Mouse (Mus musculus): ENCODE results near the gene Slc5a5. TPM values are rescaled to one million over a fixed set of nuclear protein-coding genes. Genes with fewer than 3 reads are reported as not detected.
A peak's percentile ranks its signal among the peaks of the same experiment; 100 is the strongest.
"Not testable (repeated sequence)": the region's sequence is repeated elsewhere in the genome, so short reads cannot be mapped to it uniquely, and the experiment has no call there.

Slc5a5 gene
- polyA plus RNA-seq, 1 experiment from 2014 or later = 1.6 TPM

DNA sequence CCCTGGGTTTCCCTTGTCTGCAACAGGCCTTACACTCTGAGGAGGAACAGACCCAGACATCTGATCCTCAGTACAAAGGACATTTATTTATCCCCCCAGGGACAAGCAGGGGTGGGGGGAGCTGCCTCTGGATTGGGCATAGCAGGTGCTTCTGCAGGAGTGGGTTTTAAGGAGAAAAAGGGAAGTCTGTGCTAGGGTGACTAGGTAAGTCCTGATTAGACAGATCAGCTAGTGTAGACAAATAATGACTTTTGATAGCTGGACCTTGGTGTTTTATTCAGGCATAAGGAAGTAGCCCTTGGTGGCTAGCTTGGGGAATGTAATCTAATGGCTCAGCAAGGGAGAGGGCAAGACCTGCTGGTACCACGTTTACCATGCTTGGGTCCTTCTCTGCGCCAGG is 6.7 kb upstream of the Slc5a5 start:
- Histone ChIP-seq H3K4me3 (no peak overlapping the region), H3K9ac (no peak overlapping the region; the same call in 1 of the 2 replicates), H3K27ac (replicated peaks) (no peak overlapping the region), H3K4me1 (replicated peaks) (peaks cover 20% of the 10 kb centered on the region), H3K4me2 (no peak overlapping the region), H3K27me3 (peaks cover 41% of the 10 kb centered on the region), H3K36me3 (peaks cover 15% of the 10 kb centered on the region), H3K9me3 (no peaks in the 10 kb centered on the region)
- WGBS = 73% methylated on average over 2 of the region's 2 CpGs
- no peak for ATAC-seq (ENCODE audit: low read depth)

DNA sequence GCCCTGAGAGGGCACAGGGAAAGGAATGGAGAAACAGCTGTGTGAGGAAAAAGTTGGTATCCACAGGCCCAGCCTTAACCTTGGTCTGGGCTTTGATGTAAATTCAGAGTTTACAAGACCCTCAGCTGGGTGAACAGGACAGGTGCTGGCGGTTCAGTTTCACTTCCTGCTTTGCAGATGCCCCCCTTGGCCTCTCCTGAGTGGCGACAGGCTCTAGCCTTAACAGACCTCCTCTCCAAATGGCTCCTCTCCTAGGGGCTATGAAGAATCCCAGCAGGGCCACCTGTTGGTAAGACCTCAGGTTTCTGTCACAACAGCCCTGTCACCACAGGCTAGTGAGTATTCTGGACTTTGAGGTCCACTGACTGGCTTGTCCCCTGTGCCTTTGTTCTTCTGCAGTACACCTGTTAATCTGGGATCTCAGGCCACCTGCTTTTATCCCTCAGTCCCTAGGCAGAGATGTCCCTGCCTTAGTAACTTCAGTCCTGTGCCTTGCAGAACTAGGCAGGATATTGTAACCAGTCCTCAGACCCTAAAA is 6.2 kb upstream of the Slc5a5 start:
- peaks cover 20% of the 10 kb centered on the region for H3K36me3 ChIP-seq
- 0 out of 2 replicates have a peak overlapping the region, but pooled peaks have one; percentile 42 for H3K27ac ChIP-seq (replicated peaks)
- H3K4me2 ChIP-seq = peak overlapping the region; percentile 89; the same call in 1 of the 2 replicates
- 51% methylated on average over 2 of the region's 2 CpGs for WGBS
- peaks cover 41% of the 10 kb centered on the region for H3K27me3 ChIP-seq
- no peak for ATAC-seq (ENCODE audit: low read depth)
- H3K9me3 ChIP-seq = no peaks in the 10 kb centered on the region
- no peak overlapping the region; the same call in 1 of the 2 replicates for H3K4me3 ChIP-seq
- peaks cover 20% of the 10 kb centered on the region for H3K4me1 ChIP-seq (replicated peaks)
- H3K9ac ChIP-seq = peak overlapping the region; percentile 84

DNA sequence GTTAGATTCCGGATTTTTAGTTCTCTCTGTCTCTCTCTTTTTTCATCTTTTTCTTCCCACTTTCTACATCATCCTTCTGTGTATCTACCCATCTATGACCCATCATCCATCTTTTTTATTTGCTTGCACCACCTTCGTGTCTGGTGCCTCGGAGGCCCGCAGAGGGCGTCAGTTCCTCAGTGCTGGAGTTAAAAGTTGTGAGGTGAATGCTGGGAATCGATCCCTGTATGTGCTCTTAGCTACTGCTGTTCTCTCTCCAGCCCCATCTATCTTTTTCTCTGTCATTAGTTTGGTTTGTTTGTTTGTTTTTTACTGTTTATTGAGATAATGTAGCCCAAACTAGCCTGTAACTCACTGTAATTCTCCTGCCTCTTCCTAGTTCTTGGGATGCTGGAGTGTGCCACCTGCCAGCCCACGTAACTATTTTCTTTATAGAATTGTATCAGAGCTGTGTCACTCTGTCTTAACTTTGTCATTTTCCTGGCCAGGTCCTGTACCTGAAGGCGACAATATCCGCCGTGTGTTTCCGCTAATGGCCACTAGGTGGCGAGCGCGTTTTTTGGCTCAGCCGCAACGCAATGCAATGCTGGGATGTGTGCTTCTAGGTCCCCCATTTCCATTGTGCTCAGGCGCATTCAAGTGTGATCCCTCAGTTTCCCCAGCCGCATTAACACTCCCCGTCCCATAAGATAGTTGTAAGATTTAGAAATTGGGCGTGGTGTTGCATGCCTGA is 5.3 kb upstream of the Slc5a5 start:
- H3K4me2 ChIP-seq = peak overlapping the region; percentile 89
- peak; percentile 78 for ATAC-seq (ENCODE audit: low read depth)
- peak overlapping the region; percentile 77 for H3K4me3 ChIP-seq
- peak overlapping the region; percentile 72 for H3K27ac ChIP-seq (replicated peaks)
- peaks cover 21% of the 10 kb centered on the region for H3K4me1 ChIP-seq (replicated peaks)
- H3K36me3 ChIP-seq = peaks cover 29% of the 10 kb centered on the region
- no peaks in the 10 kb centered on the region for H3K9me3 ChIP-seq
- peaks cover 43% of the 10 kb centered on the region for H3K27me3 ChIP-seq
- under 1% methylated on average over 20 of the region's 20 CpGs for WGBS
- peak overlapping the region; percentile 84 for H3K9ac ChIP-seq

DNA sequence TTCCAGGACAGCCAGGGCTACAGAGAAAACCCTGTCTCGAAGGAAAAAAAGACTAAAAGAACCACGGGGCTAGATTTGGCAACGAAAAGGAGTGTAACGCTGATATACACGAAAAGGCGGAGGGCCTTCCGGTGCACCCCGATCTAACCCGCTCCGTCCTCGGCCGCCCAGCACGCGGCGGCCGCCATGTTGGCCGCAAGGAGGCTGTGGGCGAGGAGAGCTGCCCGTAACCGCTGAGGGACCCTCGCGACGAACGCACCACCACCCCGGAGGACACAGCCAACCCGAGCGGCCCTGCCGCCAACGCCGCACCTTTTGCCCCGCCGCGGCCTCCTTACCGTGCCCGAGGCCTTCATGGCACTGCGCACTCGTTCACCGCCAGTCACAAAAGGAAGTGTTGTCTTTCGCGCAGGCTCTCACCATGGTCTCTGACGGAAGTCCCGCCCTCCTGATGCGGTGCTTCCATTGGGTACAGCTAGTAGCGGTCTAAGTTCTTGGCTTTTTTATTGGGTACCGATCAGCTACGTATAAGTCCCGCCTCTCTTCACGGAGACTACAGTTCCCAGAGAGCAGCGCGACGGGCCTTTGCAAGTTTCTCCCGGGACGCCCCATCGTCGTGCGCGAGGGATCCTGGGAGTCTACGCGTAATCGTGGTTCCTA is 4.6 kb upstream of the Slc5a5 start, which contains the start of gene Rpl18a:
Rpl18a (minus strand) TSS at position 392 of the 660 bp plus-strand sequence.
- WGBS = under 1% methylated on average over 60 of the region's 60 CpGs

DNA sequence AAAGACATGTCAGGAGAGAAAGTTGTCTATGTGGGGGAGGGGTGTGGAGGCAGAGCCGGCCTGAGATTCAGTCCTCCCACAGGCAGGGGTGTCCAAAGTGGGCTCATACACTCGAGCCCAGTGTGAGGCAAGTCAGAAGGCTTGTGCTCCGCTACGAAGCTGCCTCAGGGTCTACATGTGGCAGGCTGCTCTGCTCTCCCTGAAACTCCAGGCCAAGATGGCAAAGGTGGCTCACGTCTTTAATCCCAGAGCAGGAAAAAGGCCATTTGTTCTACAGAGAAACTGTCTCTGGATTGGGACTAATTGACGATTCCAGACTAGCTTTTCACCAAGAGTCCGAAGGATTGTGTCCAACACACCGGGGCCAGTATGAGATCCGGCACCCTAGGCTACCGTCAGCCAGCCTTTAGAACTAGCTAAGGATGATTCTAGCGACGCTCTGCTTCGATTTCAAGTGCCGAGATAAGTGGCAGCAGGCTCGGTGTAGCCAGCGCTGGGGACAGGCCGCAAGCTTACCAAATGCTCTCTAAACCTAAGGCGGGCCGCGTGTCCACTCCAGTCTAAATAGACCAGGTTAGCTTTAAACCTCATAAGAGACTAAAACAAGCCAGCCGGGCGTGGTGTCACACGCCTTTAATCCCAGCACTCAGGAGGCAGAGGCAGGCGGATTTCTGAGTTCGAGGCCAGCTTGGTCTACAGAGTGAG is 3.9 kb upstream of the Slc5a5 start:
- WGBS = 5% methylated on average over 25 of the region's 25 CpGs

More for the DNA sequence above, 4.6 kb upstream of the Slc5a5 start, which contains the start of gene Rpl18a:
- H3K27me3 ChIP-seq = peaks cover 43% of the 10 kb centered on the region
- no peaks in the 10 kb centered on the region for H3K9me3 ChIP-seq
- peak within 1 kb of the TSS; percentile 90 for H3K9ac ChIP-seq
- H3K27ac ChIP-seq (replicated peaks) = peak within 1 kb of the TSS; percentile 72
- H3K36me3 ChIP-seq = peaks cover 29% of the 10 kb centered on the region
- peak; percentile 97 for ATAC-seq (ENCODE audit: low read depth)
- peaks cover 28% of the 10 kb centered on the region for H3K4me1 ChIP-seq (replicated peaks)
- H3K4me3 ChIP-seq = peak within 1 kb of the TSS; percentile 77
- H3K4me2 ChIP-seq = peak within 1 kb of the TSS; percentile 99

DNA sequence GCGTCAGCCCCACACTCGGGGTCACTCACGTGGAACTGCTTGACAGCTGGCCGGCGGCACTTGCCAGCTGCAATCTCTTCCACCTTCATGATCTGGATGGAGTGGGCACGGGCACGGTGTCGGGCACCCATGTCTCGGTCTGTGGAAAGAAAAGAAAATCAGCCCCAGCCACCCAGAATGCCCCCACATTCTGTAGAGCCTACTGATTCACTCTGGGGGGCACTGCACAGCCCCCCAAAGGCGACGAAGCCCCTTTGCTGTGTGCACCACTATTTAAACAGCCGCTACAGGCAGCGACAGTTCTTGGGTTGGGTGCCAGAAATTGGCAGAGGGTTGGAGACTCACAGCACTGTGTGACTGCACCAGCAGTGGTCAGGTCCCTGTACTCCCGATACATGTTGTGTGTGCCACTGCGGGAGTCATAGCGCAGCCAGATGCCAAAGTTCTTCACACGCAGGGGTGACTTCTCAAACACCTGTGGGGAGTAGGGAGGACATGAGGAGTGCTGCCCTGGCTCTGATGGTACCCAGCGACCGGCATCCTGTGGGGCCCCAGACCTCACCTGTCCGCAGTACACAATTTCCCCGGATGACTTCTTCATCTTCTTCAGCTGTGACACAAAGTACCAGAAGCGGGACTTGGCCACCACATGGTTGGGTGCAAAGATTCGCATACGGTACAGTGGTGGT is 3.2 kb upstream of the Slc5a5 start:
- Histone ChIP-seq H3K9ac (peak overlapping the region; percentile 90; the same call in 1 of the 2 replicates), H3K4me3 (peak overlapping the region; percentile 77), H3K36me3 (peaks cover 34% of the 10 kb centered on the region), H3K4me2 (peak overlapping the region; percentile 99), H3K27me3 (peaks cover 50% of the 10 kb centered on the region), H3K4me1 (replicated peaks) (peaks cover 31% of the 10 kb centered on the region)
- WGBS = 80% methylated on average over 24 of the region's 24 CpGs
- not testable (repeated sequence) for ATAC-seq (ENCODE audit: low read depth); H3K27ac ChIP-seq (replicated peaks); H3K9me3 ChIP-seq

More for the DNA sequence above, 3.9 kb upstream of the Slc5a5 start:
- peak; percentile 0; the same call in 1 of the 2 replicates for ATAC-seq (ENCODE audit: low read depth)
- H3K36me3 ChIP-seq = peaks cover 29% of the 10 kb centered on the region
- peaks cover 45% of the 10 kb centered on the region for H3K27me3 ChIP-seq
- no peaks in the 10 kb centered on the region for H3K9me3 ChIP-seq
- H3K9ac ChIP-seq = peak overlapping the region; percentile 90
- peak overlapping the region; percentile 77 for H3K4me3 ChIP-seq
- peaks cover 31% of the 10 kb centered on the region for H3K4me1 ChIP-seq (replicated peaks)
- H3K27ac ChIP-seq (replicated peaks) = peak overlapping the region; percentile 70; the same call in 1 of the 2 replicates
- peak overlapping the region; percentile 99 for H3K4me2 ChIP-seq

DNA sequence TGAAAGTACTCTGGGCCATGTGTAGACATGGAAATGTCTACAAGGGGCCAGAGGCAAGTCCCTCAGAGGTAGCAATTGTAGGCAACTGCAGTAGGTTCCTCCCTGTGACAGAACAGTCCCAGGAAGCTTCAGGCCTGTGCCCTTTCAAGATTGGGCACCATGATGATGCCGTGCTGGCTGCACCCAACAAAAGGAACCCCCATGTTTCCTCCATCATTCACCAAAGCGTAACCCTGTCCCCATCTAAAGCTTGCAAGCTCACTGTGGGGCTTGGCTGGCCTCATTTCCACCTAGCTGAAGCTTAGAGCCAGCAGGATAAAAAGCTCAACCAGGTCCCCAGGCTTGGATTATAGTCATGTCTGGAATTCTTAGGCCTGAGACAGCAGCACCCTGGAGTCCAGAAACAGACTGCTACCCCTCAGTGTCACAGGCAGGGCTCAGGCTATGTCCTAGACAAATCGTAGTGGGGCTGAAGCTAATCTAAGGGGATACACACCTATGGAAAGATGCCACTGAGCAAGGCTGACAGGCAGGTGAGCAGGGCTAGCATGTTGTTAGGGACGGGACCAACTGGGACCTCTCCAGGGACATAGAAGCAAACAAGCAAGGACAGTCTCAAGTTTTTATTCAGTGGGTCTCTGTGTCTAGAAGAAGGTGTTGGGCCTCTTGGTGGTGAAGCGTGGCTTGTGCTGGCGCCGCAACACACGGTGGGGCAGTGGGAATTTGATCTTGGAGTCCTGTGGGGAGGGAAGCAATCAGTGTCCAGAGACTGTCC is 2.4 kb upstream of the Slc5a5 start:
- 88% methylated on average over 8 of the region's 8 CpGs for WGBS
- Histone ChIP-seq H3K4me1 (replicated peaks) (peaks cover 31% of the 10 kb centered on the region), H3K9me3 (no peaks in the 10 kb centered on the region), H3K27ac (replicated peaks) (no peak overlapping the region), H3K4me2 (no peak overlapping the region), H3K4me3 (no peak overlapping the region), H3K36me3 (peaks cover 35% of the 10 kb centered on the region), H3K9ac (no peak overlapping the region), H3K27me3 (peaks cover 52% of the 10 kb centered on the region)
- no peak for ATAC-seq (ENCODE audit: low read depth)

DNA sequence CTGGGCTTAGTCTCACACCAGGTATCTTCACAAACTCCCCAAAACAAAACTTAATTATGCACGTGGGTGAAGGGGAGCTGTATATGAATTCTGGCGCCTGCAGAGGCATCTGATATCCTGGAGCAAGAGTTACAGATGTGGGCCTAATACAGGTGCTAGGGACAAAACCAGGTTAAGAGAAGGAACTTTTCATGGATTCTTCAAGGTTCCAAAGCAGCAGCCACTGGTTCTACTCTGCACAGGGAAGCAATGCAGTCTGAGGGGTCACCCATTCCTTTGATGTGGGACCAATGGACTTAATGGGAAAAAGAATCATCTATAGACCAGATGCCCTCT is 1.8 kb upstream of the Slc5a5 start:
- ATAC-seq (ENCODE audit: low read depth) = no peak
- Histone ChIP-seq H3K9me3 (no peaks in the 10 kb centered on the region), H3K4me2 (no peak overlapping the region), H3K27ac (replicated peaks) (no peak overlapping the region), H3K27me3 (peaks cover 58% of the 10 kb centered on the region), H3K4me1 (replicated peaks) (peaks cover 31% of the 10 kb centered on the region), H3K9ac (no peak overlapping the region), H3K36me3 (peaks cover 35% of the 10 kb centered on the region), H3K4me3 (no peak overlapping the region)
- 60% methylated on average over 2 of the region's 2 CpGs for WGBS

DNA sequence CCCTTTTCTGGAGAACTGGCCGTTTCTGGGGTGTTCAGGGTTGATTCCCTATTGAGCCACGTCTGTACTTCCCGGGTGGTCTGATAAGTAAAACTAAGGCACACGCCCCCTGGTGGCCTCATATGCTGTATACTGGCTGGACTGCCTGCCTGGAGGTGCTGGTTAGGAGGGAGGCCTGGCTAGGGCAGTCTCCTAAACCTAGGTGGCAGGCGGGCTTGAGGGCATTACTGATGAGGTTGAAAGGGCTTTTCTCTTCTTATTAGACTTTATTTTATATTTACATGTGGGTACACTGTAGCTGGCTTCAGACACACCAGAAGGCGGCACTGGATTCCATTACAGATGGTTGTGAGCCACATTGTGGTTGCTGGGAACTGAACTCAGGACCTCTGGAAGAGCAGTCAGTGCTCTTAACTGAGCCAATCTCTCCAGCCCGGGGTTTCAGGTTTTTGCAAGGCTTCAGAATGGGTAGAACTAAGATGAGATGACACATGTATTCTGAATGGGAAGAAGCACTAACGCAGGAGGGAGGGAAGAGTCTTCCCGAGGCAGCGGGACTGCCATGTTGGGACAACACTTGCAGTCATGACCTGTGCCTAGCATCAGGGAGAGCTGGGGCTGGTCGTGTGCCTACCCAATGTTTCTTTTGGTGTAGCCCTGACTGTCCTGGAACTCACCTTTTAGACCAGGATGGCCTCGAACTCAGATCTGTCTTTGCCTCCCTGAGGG is 1.3 kb upstream of the Slc5a5 start:
- Histone ChIP-seq H3K27ac (replicated peaks) (no peak overlapping the region), H3K9ac (no peak overlapping the region), H3K36me3 (peaks cover 35% of the 10 kb centered on the region), H3K27me3 (peaks cover 64% of the 10 kb centered on the region), H3K4me2 (no peak overlapping the region), H3K9me3 (no peaks in the 10 kb centered on the region), H3K4me3 (no peak overlapping the region), H3K4me1 (replicated peaks) (peaks cover 31% of the 10 kb centered on the region)
- ATAC-seq (ENCODE audit: low read depth) = no peak
- 32% methylated on average over 12 of the region's 12 CpGs for WGBS

DNA sequence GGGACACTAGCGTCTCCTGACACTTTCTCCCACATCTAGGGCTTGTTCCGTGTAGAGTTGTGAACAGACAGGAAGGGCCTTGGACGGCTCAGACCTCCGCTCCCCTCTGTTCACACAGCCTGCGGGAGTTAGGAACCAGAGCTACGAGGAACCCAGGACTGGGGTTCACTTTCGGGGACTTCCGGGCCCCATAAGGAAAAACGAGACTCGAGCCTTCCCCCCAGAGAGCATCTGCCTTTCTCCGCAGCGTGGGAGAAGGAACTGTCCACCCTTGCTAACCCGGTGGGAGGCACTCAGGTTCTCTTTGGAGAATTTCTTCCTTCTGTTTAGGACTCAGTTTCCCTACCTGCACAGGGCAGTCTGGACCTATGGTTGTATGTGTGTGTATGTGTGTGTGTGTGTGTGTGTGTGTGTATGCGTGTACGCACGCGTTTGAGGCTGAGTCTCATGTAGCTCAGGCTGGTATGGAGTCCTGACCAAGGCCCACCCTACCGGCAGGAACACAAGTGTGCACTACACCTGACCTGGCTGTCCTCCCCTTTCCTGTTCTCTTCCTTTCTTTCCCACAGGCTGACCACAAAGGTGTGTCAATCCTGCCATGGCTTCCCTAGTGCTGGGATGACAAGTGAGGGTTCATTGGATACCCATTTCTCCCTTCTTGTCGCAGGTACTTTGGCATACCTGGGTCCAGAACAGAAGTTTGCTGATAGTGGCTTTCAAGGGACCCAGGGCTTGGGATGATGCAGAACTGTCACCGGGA is 519 bp upstream of the Slc5a5 start:
- H3K36me3 ChIP-seq = peaks cover 35% of the 10 kb centered on the region
- peaks cover 23% of the 10 kb centered on the region for H3K4me1 ChIP-seq (replicated peaks)
- 28% methylated on average over 20 of the region's 20 CpGs for WGBS
- no peaks in the 10 kb centered on the region for H3K9me3 ChIP-seq
- H3K4me3 ChIP-seq = peak overlapping the region; percentile 26
- H3K4me2 ChIP-seq = peak overlapping the region; percentile 49
- ATAC-seq (ENCODE audit: low read depth) = no peak
- H3K27me3 ChIP-seq = peaks cover 68% of the 10 kb centered on the region
- H3K27ac ChIP-seq (replicated peaks) = no peak overlapping the region
- peak overlapping the region; percentile 56; the same call in 1 of the 2 replicates for H3K9ac ChIP-seq
